Mouse (Mus musculus) lung, embryonic 16.5 days (tissue): ENCODE data around the gene Calm1. TPM values are rescaled to one million over a fixed set of nuclear protein-coding genes. Genes with fewer than 3 reads are reported as not detected.

Source experiments
- ATAC-seq: fragments of 200-750 bp; cut with Nextera tagmentation; 2 replicates; pipeline ENCODE4 v1.8.0; 2017; ENCODE audit warnings: low read depth, mild to moderate bottlenecking, moderate library complexity
- H3K27ac ChIP-seq: fragments of 300-500 bp; sonication (generic); 2 replicates; pipeline ENCODE4 v1.5.1; 2014; ENCODE audit warnings: mild to moderate bottlenecking, control low read depth, low read length
- H3K27me3 ChIP-seq: fragments of 300-500 bp; sonication (generic); 2 replicates; pipeline ENCODE4 v1.6.1; 2014; ENCODE audit warnings: low read depth, low read length, mixed read lengths; ENCODE audit not compliant: control insufficient read depth, insufficient read depth
- H3K36me3 ChIP-seq: fragments of 300-500 bp; sonication (generic); 2 replicates; pipeline ENCODE4 v1.6.1; 2014; ENCODE audit warnings: low read length; ENCODE audit not compliant: control insufficient read depth, insufficient read depth
- H3K4me1 ChIP-seq: fragments of 300-500 bp; sonication (generic); replicated peaks from 2 replicates; pipeline ENCODE4 v1.6.1; 2014; ENCODE audit warnings: low read length, mixed read lengths; ENCODE audit not compliant: control insufficient read depth, insufficient read depth
- H3K4me2 ChIP-seq: fragments of 300-500 bp; sonication (generic); 2 replicates; pipeline ENCODE4 v1.6.1; 2014; ENCODE audit warnings: low read depth, low read length, control low read depth
- H3K4me3 ChIP-seq: fragments of 300-500 bp; sonication (generic); 2 replicates; pipeline ENCODE4 v1.5.1; 2014; ENCODE audit warnings: mild to moderate bottlenecking, low read length, control low read depth
- H3K9ac ChIP-seq: fragments of 300-500 bp; sonication (generic); 2 replicates; pipeline ENCODE4 v1.6.1; 2014; ENCODE audit warnings: low read length, control low read depth
- H3K9me3 ChIP-seq: fragments of 300-500 bp; sonication (generic); 2 replicates; pipeline ENCODE4 v1.6.1; 2016; ENCODE audit warnings: low read length; ENCODE audit not compliant: control insufficient read depth
- WGBS: fragments of 180-500 bp; shearing (Covaris S2); extraction: QIAGEN DNeasy Blood & Tissue Kit; methylation state at CpG from one replicate; pipeline ENCODE4 v1.1.7; 2014; 5-methylcytosine and 5-hydroxymethylcytosine counted together
- polyA plus RNA-seq: library from polyadenylated mRNA; unstranded; fragments of >200 nt; fragmentation: Nextera tagmentation; extraction: Ambion mirVana; gene quantifications from 2 replicates; pipeline ENCODE4 v1.2.1, GENCODE M21; 2015

Gene Calm1
- 1,745 and 1,859 TPM in 2 replicates for polyA plus RNA-seq

DNA sequence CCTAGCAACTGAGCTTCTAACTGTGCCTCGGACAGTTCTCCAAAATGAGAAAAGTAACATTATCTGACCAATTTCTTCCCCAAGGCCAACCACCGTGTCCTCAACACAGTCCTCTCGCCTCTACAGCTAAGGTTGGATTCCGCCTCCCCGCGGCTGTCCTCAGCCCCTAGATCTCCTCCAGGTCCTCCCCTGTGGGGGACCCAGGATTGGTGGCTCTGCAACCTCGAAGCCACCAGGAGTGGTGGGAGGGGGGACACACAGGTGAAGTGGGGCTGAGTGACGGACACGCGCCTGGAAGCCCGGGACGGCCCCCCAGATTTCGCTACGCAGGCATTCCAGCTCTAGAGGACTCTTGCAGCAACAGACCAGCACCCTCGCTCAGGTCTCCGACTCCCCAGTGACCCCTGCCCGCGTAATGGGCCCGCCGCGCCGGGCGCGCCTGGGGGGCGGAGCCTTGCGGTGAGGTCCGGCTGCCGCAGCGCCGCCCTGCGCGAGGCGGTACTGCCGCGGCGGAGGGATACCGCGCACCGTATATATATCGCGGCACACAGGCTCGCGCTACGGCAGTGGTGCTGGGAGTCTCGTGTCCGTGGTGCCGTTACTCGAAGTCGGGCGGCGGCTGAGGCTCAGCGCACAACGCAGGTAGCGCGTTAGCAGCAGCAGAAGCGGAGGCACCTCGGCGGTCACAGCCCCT is at the start of gene Calm1:
Calm1 (plus strand) TSS at position 469 of the 694 bp plus-strand sequence.
- Histone ChIP-seq H3K27ac (peak within 1 kb of the TSS; percentile 85), H3K4me1 (peaks cover 21% of the 10 kb centered on the region), H3K9me3 (no peaks in the 10 kb centered on the region), H3K9ac (peak within 1 kb of the TSS; percentile 92), H3K4me3 (peak within 1 kb of the TSS; percentile 98), H3K36me3 (peaks cover 12% of the 10 kb centered on the region), H3K4me2 (peak within 1 kb of the TSS; percentile 97), H3K27me3 (no peaks in the 10 kb centered on the region)
- peak; percentile 87 for ATAC-seq
- under 1% methylated on average over 58 of the region's 58 CpGs for WGBS

GRCm38 (mm10) chr12:100152466-100152865 is 46.8 kb upstream of the Calm1 start:
- 94% methylated on average over 7 of the region's 7 CpGs for WGBS
- Histone ChIP-seq H3K4me3 (no peak overlapping the region), H3K27ac (no peak overlapping the region), H3K9me3 (no peaks in the 10 kb centered on the region), H3K4me1 (no peaks in the 10 kb centered on the region), H3K9ac (no peak overlapping the region), H3K27me3 (no peaks in the 10 kb centered on the region), H3K36me3 (peaks cover 29% of the 10 kb centered on the region), H3K4me2 (no peak overlapping the region)
- no peak for ATAC-seq

GRCm38 (mm10) chr12:100159261-100159975 is 39.8 kb upstream of the Calm1 start, which contains the start of gene Nrde2:
Nrde2 (minus strand) TSS chr12:100159653.
- H3K36me3 ChIP-seq = no peaks in the 10 kb centered on the region
- peak within 1 kb of the TSS; percentile 71 for H3K9ac ChIP-seq
- H3K9me3 ChIP-seq = no peaks in the 10 kb centered on the region; the same call in 1 of the 2 replicates
- H3K27me3 ChIP-seq = no peaks in the 10 kb centered on the region
- peak; percentile 99 for ATAC-seq
- peaks cover 4% of the 10 kb centered on the region; the same call in 1 of the 2 replicates for H3K4me1 ChIP-seq
- WGBS = 0% methylated on average over 26 of the region's 26 CpGs
- peak within 1 kb of the TSS; percentile 56 for H3K4me3 ChIP-seq
- H3K4me2 ChIP-seq = peak within 1 kb of the TSS; percentile 66
- H3K27ac ChIP-seq = peak within 1 kb of the TSS; percentile 61

- WGBS = 58% methylated on average over 7 of the region's 7 CpGs
- no peak overlapping the region for H3K4me2 ChIP-seq
- H3K36me3 ChIP-seq = no peaks in the 10 kb centered on the region
- no peak overlapping the region for H3K27ac ChIP-seq
- H3K9ac ChIP-seq = no peak overlapping the region
- no peak for ATAC-seq
- H3K4me3 ChIP-seq = no peak overlapping the region
- H3K4me1 ChIP-seq = no peaks in the 10 kb centered on the region; the same call in none of the 2 replicates
- H3K27me3 ChIP-seq = no peaks in the 10 kb centered on the region
- H3K9me3 ChIP-seq = no peaks in the 10 kb centered on the region; the same call in 1 of the 2 replicates
Observed at GRCm38 (mm10) chr12:100164991-100165500, 34.2 kb upstream of the Calm1 start.

- H3K4me2 ChIP-seq = no peak overlapping the region
- no peak overlapping the region for H3K4me3 ChIP-seq
- H3K27me3 ChIP-seq = no peaks in the 10 kb centered on the region
- no peak overlapping the region for H3K9ac ChIP-seq
- ATAC-seq = peak; percentile 59
- WGBS = 20% methylated on average over 3 of the region's 3 CpGs
- H3K9me3 ChIP-seq = no peaks in the 10 kb centered on the region
- H3K27ac ChIP-seq = no peak overlapping the region
- no peaks in the 10 kb centered on the region; the same call in none of the 2 replicates for H3K4me1 ChIP-seq
- H3K36me3 ChIP-seq = no peaks in the 10 kb centered on the region
Observed at GRCm38 (mm10) chr12:100166177-100166576, 33.1 kb upstream of the Calm1 start.

GRCm38 (mm10) chr12:100166939-100167338 is 32.3 kb upstream of the Calm1 start:
- H3K4me1 ChIP-seq = no peaks in the 10 kb centered on the region; the same call in none of the 2 replicates
- no peak overlapping the region for H3K4me3 ChIP-seq
- H3K36me3 ChIP-seq = no peaks in the 10 kb centered on the region
- WGBS = 68% methylated on average over 8 of the region's 8 CpGs
- no peak overlapping the region for H3K9ac ChIP-seq
- H3K27ac ChIP-seq = no peak overlapping the region
- no peaks in the 10 kb centered on the region for H3K27me3 ChIP-seq
- no peaks in the 10 kb centered on the region for H3K9me3 ChIP-seq
- no peak overlapping the region for H3K4me2 ChIP-seq
- no peak for ATAC-seq

GRCm38 (mm10) chr12:100167502-100167901 is 31.7 kb upstream of the Calm1 start:
- WGBS = 75% methylated on average over 1 of the region's 1 CpGs
- ATAC-seq = no peak
- Histone ChIP-seq H3K4me3 (no peak overlapping the region), H3K36me3 (no peaks in the 10 kb centered on the region), H3K27ac (peak overlapping the region; percentile 1; the same call in 1 of the 2 replicates), H3K4me1 (no peaks in the 10 kb centered on the region; the same call in none of the 2 replicates), H3K9me3 (no peaks in the 10 kb centered on the region), H3K27me3 (no peaks in the 10 kb centered on the region), H3K9ac (no peak overlapping the region), H3K4me2 (peak overlapping the region; percentile 58; the same call in 1 of the 2 replicates)

DNA sequence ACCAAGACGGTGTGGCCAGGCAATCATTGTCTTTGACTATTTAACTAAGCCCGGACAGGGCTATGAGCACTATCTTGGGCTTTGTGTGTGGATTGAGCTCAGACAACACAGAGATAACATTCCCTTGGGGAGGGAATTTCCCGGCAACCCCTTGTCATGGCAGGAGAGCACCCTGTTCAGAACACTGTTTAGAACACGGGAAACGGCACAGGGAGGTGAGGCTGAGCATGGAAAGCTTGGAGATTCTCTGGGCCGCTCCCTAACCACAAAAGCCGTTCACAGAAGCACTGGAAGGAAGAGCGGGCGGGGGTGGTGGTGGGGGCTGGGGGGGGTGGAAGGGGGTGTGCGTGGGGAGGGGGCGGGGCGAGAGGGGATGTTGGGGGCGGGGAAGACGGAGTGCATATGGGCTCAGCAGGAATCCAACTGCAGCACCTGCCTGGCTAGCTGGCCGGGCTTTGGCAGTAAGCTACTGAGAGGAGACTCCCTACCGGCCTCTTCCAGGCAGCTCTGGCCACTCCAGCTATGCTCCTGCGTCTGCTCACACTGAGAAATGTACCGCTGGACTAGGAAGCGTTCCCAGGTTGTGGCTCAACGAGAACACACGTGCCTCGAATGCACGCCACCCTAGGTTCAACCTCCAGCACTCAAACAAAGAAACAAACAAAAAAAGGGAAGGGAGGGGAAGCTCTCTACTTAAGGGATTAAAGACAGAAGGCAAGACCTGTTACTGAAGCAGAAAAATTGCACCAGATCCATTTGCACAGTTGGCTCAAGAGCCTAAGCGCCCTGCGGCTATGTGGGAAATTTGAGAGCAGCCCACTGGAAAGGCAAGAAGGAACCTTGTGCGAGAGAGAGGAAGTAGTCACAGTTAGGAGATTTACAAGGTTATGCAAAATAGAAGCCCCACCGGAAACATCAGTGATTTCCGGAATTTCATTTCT is 31.0 kb upstream of the Calm1 start:
- ATAC-seq = peak; percentile 84

More for the DNA sequence above, 31.0 kb upstream of the Calm1 start:
- H3K4me2 ChIP-seq = peak overlapping the region; percentile 58
- H3K9me3 ChIP-seq = no peaks in the 10 kb centered on the region
- H3K9ac ChIP-seq = peak overlapping the region; percentile 48
- no peaks in the 10 kb centered on the region for H3K27me3 ChIP-seq
- H3K36me3 ChIP-seq = no peaks in the 10 kb centered on the region
- WGBS = 11% methylated on average over 22 of the region's 28 CpGs
- H3K4me3 ChIP-seq = peak overlapping the region; percentile 29
- peak overlapping the region; percentile 64 for H3K27ac ChIP-seq
- no peaks in the 10 kb centered on the region; the same call in none of the 2 replicates for H3K4me1 ChIP-seq
